Mouse (Mus musculus) c-Kit-positive CD71-positive TER-119-negative erythroid progenitor cells, embryonic 14.5 days (primary cell): ENCODE results near the gene Smarce1.

Source experiments
- DNase-seq: peaks from one replicate; pipeline ENCODE4 v3.0.0-alpha.2; 2013; ENCODE audit warnings: low read depth

Smarce1 gene

GRCm38 (mm10) chr11:99229641-99230260, 1.1 kb downstream of the Smarce1 start:
- no peak for DNase-seq

GRCm38 (mm10) chr11:99226298-99226697, 4.5 kb downstream of the Smarce1 start:
- DNase-seq: peak; percentile 38

GRCm38 (mm10) chr11:99223310-99223709, 7.5 kb downstream of the Smarce1 start:
- no peak for DNase-seq

GRCm38 (mm10) chr11:99221811-99222210, 9.0 kb downstream of the Smarce1 start:
- DNase-seq: no peak

- no peak for DNase-seq
Observed at GRCm38 (mm10) chr11:99217248-99217986, 13.4 kb downstream of the Smarce1 start.

GRCm38 (mm10) chr11:99216181-99216580, 14.6 kb downstream of the Smarce1 start:
- no peak for DNase-seq

- no peak for DNase-seq
Observed at GRCm38 (mm10) chr11:99212693-99213092, 18.1 kb downstream of the Smarce1 start.

GRCm38 (mm10) chr11:99211964-99212363, 18.9 kb downstream of the Smarce1 start:
- no peak for DNase-seq

GRCm38 (mm10) chr11:99208105-99208669, 22.6 kb downstream of the Smarce1 start:
- DNase-seq: no peak

- DNase-seq: no peak
Observed at GRCm38 (mm10) chr11:99207449-99207848, 23.4 kb downstream of the Smarce1 start.

- DNase-seq: peak; percentile 67
Observed at GRCm38 (mm10) chr11:99206954-99207353, 23.9 kb downstream of the Smarce1 start.

- peak; percentile 41 for DNase-seq
Observed at GRCm38 (mm10) chr11:99189154-99189582, 41.6 kb downstream of the Smarce1 start.

GRCm38 (mm10) chr11:99187348-99187747, 43.5 kb downstream of the Smarce1 start:
- DNase-seq: no peak

GRCm38 (mm10) chr11:99186836-99187235, 44.0 kb downstream of the Smarce1 start:
- DNase-seq: no peak

- no peak for DNase-seq
Observed at GRCm38 (mm10) chr11:99182575-99182974, 48.2 kb downstream of the Smarce1 start.

- no peak for DNase-seq
Observed at GRCm38 (mm10) chr11:99180071-99180470, 50.7 kb downstream of the Smarce1 start.

- no peak for DNase-seq
Observed at GRCm38 (mm10) chr11:99177925-99178198, 53.0 kb downstream of the Smarce1 start.

GRCm38 (mm10) chr11:99177054-99177924, 53.5 kb downstream of the Smarce1 start:
- no peak for DNase-seq

GRCm38 (mm10) chr11:99172002-99172401, 58.8 kb downstream of the Smarce1 start:
- no peak for DNase-seq

GRCm38 (mm10) chr11:99171442-99171841, 59.4 kb downstream of the Smarce1 start:
- no peak for DNase-seq

- DNase-seq: no peak
Observed at GRCm38 (mm10) chr11:99170547-99171267, 60.1 kb downstream of the Smarce1 start.

- DNase-seq: no peak
Observed at GRCm38 (mm10) chr11:99170005-99170404, 60.8 kb downstream of the Smarce1 start.
